Mouse (Mus musculus) embryo, embryonic 11 days (tissue): Measurements from ENCODE around the gene Eci3.

ENCODE experiments used
- DNase-seq: peaks from one replicate; pipeline ENCODE4 v3.0.0-alpha.2; 2015

Gene Eci3

DNA sequence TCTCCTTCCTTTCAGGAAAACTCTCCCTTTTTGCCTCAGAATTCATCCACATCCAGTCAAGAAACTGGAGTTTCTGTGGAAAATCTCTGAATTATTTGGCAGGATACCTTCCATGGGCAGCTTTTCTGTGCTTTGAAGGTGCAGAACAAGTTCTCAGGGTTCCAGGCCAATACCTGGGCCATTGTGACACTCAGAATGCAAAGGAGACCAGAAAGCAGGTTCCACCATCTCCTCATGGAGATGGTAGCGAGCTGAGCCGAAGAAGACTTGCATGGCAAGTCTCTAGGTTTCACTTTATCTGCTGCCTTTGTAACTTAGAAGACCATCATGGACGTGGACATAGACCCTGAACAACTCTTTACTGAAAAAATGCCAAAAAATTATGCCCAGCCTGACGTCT is 39.4 kb downstream of the Eci3 start, which contains the start of the genes Fam217a and 4933417A18Rik:
TSS of gene Fam217a (minus strand) at position 101 of the 400 bp plus-strand sequence.
TSS of gene 4933417A18Rik (plus strand) at position 200 of the 400 bp plus-strand sequence.
- DNase-seq = no peak

DNA sequence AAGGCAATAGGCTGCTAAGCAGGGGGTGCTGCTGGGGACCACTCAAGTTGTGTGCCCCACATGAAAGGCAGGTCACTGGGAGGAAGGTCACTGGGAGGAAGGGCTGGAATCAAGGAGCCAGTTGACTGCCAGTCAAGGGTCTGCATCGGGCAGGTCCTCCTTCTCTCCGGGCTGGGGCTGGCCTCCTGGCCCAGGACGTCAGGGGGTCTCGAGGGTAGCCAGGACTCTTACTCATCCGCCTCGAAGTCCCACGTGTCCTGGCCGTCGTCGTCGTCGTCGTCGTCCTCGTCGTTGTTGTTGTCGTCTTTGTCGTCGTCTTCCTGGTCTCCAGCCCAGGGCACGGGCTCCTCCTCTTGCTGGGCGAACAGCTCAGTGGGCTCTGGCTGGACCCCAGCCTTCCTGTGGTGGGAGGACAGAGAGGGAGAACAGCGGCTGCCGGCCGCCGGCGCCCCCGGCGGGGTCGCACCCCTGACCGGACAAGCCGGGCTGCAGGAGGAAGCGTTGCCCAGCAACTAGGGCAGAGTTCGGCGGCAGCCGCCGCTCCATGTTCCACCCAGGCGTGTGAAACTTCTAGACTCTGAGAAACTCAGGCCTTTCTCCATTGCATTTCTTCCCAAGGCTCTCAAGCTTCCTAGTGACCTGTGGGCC is 47.0 kb downstream of the Eci3 start:
- peak; percentile 61 for DNase-seq

DNA sequence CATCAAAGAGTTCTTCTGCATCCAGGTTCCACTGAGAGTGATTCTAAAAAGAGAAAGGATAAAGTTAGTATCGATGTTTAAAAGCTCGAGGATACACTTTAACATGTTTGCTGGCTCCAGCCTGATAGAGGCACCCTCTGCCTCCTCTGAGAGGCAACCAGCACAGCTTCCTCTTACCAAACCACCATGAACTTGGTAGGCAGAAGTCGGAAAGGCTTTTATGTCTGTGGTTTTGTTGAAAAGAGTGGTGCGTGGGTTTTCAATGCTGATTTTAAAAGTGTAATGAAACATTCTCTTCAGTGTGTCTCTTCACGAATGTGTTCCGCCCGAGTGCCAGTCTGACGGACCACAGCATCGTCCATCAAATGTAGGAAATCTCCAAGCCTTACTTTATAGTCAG is 49.0 kb downstream of the Eci3 start:
- DNase-seq = no peak
